Mouse (Mus musculus) erythroblast, adult 5-6 weeks (primary cell): ENCODE measurements around the gene Hmgb1. TPM values are rescaled to one million over a fixed set of nuclear protein-coding genes. Genes with fewer than 3 reads are reported as not detected.

Source experiments
- ATAC-seq: replicated peaks from 2 replicates; pipeline ENCODE4 v1.8.0; 2016; ENCODE audit warnings: moderate number of reproducible peaks, mild to moderate bottlenecking, moderate TSS enrichment, inconsistent platforms; ENCODE audit not compliant: poor library complexity, low FRiP score, severe bottlenecking
- total RNA-seq, 2 experiments: library from RNA; stranded (forward) in 1 of 2; stranded (reverse) in 1 of 2; fragments of 150-400 nt in 1 of 2; fragments of 200-764, 138-1000 nt in 1 of 2; gene quantifications; 2 replicates each; pipeline versions ENCODE4 v1.2.3 to v1.2.4; 2015 to 2017; ENCODE audit warnings: low replicate concordance in 2 of 2

Hmgb1 gene
- total RNA-seq, 2 experiments from 2014 or later, result 224 to 337 TPM

DNA sequence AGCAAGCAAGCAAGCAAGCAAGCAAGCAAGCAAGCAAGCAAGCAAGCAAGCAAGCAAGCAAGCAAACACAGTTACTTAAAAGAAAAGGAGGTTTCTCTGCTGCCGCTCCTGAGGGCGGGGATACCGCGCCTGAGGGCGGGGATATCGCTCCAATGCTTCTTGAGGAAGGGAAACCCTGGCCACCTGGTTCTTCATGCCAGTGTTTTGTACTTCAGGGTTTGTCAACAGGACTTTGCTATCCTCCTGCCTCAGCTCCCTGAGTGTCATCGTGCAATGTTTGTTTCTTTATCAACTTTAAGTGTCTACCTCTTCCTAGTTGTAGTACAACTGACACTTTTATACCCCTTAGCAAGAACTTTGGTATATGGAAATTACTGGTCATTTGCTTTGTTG lies 104.5 kb downstream of the Hmgb1 start:
- ATAC-seq, result no peak

DNA sequence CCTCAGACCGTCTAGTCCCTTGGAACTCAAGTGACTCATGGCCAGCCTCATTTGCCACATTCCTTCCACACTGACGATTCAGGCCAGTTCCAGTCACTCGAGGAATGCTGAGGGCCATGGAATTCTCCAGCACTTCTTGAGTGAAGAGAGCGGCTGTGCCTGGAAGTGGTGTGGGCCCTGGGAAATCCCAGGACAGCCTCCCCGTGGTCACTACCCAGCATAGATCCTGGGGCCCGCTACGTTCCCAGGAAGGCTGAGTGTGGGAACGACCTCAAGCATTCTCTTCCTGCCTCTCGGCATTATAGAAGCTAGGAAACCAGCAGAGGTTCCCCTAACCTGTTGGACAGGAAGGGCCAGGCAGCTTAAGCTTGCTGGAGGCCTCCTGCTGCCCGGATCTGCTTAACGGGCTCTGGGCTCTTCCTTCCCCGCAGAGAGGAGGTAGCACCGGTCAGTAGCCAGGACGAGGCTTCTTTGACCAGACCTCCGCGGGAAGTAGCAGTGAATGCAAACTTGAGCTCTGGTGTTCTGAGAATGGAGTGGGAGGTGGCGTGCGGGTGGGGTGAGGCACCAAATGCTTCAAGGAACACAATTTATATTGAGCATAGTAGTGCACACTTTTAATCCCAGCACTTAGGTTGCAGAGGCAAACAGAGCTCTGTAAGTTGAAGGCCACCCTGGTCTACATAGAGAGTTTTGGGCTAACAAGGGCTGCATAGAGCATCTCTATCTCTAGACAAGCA lies 105.1 kb downstream of the Hmgb1 start:
- ATAC-seq, result 0 out of 2 replicates have a peak, but pooled peaks have one; percentile 43

DNA sequence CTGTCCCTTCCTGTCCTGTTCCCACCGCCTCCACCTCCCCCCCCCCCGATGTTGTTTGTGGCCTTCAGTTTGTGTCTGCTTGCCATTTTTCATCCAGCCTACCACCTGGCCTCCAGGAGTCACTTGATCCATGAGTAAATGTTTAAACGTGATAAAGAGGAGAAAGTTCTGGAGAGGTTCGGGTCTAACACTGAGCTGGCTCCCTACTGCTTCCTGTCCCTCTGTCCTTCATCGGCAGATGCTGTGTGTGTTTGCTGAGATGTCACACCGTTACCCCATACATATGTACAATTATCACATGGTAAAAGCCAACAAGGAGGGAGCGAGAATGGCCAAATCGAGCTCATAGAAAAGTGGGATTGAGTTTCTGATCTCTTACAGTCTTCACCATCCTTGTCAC lies 107.2 kb downstream of the Hmgb1 start:
- ATAC-seq, result no peak

DNA sequence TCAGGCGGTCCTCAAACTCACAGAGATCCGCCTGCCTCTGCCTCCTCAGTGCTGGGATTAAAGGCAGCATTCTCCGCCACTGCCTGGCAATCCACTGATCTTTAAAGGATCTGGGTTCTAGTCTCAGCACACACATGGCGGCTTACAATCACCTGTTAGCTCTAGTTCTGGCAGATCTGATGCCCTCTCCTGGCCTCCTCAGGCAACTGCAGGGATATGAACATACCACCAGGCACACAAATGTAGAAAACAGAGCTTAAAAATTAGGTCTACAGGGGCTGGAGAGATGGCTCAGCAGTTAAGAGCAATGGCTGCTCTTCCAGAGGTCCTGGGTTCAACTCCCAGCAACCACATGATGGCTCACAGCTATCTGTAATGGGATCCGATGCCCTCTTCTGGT lies 112.7 kb downstream of the Hmgb1 start:
- ATAC-seq, result peak; percentile 70; the same call in 1 of the 2 replicates

DNA sequence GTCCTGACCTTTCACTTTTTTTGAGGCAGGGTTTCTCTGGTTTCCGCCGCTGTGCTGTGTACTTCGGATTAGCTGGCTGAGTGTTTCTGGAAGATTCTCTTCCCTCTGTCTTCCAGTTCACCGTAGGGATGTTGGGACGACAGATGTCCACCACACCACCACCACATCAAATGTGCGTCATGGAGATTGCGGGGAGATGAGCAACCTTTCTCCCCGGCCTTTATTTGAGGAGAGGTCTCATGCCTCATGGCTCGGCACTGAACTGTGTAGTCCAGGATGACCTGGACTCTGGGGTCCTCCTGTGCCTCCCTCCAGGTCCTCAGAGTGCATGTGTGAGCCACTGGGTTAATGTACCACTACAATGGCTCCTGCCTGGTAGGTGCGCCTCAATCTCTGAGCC lies 115.5 kb downstream of the Hmgb1 start:
- ATAC-seq, result no peak

DNA sequence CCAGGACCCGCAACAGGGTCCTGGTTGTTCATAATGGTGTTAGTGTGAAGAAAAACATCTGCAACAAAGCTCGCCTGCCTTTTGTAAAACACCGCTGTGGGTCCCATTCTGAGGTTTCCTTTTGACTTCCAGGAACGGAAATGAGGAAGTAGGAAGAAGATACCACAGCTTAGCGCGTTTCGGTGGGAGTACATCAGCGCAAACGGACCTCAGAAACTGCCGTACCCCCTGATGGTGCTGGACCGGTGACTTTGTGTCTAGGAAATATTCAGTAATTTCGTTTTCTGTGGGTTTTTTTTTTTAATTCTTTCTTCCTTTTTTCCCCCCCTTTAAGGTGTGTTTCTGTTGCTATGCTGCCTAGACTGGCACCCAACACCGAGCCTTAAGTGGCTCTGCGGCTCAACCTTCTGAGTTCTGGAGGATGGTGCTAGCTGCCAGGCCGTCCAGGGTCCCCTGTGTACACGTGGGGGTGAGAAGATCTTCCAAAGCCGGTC lies 116.0 kb downstream of the Hmgb1 start:
- ATAC-seq, result 0 out of 2 replicates have a peak, but pooled peaks have one; percentile 47

DNA sequence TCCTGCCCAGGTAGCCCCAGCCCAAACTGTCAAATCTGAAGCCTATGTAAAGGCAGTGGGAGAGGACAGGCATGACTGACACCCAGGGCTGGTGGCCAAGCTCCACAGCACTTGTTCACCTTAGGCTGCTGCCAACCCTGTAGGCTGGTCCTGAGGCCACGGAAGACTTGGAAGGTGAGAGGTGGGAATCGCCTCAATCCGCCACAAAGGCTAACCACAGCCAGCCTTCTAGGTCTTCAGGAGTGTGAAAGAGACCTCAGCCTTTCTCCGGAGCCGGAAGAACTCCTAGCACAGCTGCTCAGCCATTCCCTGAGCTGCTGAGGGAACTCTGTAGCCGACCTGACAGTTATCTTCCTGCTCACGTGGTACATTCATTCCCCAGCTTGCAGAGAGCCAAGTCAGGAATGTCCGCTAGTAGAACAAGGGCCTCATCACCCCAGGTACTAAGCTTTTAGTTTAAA lies 116.8 kb downstream of the Hmgb1 start:
- ATAC-seq, result peak; percentile 76

DNA sequence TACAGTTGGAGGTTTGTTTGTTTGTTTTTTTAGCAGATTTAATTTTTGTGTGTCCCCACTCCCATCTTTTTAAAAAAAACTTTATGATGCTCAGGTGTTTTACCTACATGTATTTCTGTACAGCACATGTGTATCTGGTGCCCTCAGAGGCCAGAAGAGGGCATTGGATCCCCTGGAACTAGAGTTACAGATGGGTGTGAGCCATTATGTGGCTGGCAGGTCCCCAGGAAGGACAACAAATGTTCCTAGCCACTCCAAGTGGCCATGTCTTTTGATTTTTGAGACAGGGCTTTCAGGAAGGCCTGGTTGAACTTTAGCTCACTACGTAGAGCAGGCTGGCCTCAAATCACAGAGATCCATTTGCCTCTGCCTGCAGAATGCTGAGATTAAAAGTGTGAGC lies 121.5 kb downstream of the Hmgb1 start:
- ATAC-seq, result no peak

DNA sequence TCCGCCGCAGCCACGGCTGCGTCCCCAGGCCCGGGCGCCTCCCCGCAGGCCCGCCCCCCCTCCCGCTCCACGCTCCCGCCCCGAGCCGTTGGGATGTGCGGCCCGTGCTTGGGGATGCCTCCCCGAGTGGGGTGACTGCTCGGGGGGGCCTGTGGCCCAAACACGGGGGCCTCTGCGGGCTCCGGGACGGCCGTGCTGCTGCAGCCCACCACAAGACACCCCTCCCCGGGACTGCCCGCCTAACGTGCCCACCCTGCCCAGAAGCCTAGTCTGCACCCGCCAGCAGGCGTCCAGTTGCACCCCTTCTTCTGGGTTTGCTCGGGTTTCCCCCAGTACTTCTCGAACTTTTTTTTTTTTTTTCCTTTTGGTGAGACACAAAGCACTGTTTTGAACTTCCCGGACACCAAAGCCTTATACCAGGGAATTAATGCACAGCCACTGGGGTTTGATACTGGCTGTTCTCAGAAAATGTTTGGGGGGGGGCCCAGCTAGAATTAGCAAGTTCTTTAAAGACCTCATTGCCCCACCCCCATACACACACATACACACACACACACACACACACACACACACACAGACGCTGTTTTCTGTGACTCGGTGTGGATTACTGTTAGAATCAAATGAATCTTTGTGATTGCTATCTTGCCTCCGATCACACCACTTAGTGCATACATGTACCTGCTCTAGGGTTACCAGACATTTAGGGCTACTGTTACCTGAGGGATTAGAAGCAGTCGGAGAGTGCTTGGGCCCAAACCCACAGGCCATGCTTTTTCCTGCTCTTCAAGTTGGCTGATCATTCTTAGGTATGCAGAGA lies 130.7 kb downstream of the Hmgb1 start:
- ATAC-seq, result peak; percentile 11; the same call in 1 of the 2 replicates

DNA sequence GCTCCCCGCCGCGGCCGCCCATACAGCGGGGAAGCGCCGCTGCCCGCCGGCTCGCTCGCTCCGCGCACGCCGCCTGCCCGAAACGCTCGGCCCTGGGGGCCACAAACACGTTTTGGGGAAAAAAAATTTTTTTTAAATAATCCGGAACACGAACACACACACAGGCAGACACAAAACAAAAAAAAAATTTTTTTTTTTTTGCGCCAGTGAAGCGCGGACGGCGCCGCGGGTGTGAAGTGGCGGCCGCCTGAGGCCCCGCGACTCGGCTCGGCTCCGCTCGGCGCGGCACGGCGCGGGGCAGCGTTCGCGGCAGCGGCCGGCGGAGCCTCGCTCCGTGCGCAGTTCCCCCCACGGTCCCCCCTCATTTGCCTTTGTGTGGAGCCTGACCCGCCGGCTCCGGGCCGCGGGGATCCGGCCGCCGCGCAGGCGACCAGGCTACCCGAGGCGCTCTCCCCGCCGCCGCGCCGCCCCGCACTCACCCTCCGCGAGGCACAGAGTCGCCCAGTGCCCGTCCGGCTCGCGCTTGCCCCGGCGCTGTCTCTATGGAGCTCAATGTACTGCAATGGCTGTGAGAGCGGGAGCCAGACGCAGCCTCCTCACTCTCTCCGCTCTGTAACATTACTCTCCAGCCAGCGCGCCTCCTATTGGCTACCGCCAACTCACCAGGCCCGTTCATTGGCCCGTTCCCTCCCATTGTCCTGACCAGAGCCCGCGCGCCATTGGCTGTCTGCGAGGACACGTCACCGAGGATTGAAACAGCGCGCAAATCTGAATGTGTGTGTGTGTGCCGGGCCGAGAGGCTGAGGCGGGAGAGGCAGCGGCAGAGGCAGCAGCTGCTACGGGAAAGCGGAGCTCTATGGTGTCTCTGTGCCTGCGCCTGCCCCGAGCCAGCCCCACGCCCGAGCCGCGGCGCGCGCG lies 131.6 kb downstream of the Hmgb1 start:
- peak; percentile 97 for ATAC-seq

DNA sequence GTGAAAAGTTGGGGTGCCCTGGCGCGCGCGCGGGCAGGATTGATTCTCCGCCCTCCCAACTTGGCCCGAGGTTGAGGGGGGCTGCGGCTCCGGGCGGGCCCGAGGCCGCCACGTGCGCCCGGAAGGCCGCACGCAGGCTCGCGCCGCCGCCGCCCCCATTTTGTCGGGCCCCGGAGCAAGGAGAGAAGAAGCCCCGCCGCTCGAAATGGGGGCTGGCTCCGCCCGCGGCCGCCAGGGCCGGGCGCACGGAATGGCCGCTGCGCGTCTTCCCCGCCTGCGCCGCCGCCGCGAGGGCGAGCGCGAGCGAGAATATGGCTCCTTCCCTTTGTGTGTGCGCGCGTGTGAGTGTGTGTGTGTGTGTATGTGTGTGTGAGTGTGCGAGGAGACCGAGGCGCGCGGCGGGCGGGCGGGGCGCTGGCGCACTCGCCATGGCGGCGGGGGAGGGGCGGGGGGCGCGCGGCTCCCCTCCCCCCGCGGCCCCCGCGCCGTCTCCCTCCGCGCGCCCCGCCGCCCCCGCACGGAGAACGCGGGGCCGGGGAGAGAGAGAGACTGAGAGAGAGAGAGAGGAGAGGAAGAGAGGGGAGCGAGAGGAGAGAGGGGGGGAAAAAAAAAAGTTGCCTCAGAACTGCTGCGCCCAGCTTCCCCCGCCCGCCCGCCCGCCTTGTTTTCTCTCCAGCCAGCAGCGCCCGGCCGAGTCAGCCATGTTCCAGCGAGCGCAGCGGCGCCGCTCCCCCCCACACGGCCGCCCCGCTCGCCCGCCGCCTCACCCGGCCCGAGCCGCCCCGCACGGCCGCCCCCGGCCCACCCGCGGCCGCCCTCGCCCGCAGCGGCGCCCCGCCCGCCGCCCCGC lies 132.5 kb downstream of the Hmgb1 start:
- peak; percentile 29; the same call in 1 of the 2 replicates for ATAC-seq

DNA sequence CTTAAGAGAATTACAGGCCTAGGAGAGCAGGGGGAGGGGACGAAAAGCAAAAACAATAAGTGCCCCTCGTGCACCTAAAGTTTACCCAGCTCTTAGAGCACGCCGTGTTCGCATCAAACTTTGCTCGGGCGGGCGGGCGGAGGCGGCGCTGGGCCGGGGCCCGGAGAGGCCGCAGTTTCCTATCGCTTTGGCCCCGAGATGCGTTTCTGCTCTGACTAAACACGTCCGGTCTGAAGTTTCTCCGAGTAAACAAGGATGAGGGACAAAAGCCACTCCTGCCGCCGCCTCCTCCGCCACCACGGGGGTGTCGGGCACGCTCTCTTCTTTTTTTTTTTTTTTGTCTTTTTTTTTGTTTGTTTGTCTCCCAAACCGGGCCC lies 133.1 kb downstream of the Hmgb1 start:
- ATAC-seq, result peak; percentile 50; the same call in 1 of the 2 replicates

DNA sequence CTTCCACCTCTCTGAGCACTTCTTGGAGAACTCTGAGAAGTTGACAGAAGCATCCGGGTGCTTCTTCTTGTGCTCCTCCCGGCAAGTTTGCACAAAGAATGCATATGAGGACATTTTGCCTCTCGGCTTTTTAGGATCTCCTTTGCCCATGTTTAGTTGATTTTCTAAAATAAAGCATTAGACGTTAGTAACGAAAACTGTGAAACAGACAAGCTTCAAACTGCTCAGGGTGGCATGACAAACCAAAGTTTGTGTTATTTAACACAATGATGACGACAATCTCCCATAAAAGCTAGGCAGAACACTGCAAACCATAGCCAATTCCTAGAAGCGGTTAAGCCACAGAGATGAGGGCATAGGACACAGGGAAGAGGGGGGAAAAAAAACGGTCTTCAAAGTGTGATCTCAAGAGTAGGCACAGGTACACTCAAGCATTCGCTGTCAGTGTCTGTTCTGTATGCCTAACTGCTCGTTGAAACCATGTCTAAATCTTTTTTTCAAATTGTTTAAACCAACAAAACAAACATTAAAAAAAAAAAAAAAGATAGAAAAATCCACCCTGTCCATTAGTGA lies 133.6 kb downstream of the Hmgb1 start:
- ATAC-seq, result no peak

DNA sequence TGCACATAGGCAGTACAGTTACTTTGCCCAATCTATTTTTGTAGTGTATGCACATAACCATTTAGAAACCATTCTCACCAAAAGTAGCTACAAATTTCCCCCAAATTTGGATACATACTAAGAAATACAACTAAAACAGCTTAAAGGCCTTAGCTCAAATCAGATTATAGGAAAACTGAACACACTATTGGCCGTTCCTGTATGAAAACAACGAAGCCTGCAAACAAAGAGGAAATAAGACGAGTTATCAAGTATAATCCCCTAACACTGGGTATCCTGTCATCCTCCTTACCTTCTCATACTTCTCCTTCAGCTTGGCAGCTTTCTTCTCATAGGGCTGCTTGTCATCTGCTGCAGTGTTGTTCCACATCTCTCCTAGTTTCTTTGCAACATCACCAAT lies 134.9 kb downstream of the Hmgb1 start:
- ATAC-seq, result no peak

DNA sequence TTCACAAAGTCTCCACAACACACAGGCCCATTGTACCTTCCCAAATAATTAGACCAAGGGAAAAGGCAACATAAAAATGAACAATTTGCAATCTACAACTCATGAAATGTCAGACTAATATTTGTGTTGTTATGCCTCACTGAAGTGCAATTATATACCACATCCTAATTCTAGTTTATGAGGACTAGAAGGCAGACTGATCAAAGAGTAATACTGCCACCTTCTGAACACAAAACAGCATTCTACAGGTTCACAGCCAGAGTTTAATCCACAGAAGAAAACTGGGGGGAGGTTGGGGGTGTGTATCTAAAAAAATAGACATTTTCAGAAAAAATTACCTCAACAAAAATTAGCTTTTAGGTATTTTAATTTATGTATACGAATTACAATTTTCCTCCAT lies 135.3 kb downstream of the Hmgb1 start:
- no peak for ATAC-seq

DNA sequence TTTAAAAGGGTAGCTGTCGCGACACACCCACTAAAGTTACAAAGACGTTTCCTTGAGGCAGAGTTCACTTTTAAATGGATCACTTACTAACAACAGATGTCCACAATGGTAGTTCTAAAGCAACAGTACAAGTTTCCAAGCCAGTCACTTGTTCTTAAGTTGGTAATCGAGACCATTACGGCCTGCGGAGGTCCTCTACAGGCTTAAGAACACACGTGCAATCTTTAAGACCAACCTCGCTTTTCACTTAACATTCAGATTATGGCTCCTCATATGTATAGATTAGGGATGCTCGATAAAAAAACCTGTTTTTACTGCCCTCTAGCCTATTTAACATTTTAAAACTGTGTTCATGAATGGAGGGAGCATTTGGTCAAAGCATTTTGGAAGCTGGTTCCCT lies 137.6 kb downstream of the Hmgb1 start:
- ATAC-seq, result no peak

DNA sequence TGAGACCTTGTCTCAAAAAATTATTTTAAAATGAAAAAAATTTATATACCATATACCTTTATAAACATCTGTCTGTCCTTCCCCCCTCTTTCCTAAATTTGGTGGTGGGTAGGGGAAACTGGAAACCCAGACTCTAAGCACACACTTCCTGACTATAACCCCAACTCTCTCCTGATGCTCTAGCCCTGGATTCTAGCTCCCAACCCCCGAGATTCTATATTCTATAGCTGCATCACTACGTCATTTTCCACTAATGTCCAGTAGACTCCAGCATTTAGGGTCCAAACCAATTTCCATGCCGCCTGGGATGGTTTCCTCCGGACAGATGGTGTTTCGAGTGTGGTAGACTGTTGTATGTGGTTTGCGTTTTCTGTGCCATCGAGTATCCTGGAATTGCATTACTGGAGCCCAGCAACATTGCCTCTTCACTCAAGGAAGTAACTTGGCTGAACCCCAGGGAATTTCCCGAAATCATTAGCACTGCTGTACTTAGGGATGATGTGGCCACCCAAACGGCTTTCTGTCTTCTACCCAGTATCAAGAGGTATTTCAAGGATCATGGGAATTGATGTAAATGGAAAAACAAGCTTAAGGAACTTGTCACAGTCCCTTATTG lies 138.7 kb downstream of the Hmgb1 start:
- no peak for ATAC-seq

DNA sequence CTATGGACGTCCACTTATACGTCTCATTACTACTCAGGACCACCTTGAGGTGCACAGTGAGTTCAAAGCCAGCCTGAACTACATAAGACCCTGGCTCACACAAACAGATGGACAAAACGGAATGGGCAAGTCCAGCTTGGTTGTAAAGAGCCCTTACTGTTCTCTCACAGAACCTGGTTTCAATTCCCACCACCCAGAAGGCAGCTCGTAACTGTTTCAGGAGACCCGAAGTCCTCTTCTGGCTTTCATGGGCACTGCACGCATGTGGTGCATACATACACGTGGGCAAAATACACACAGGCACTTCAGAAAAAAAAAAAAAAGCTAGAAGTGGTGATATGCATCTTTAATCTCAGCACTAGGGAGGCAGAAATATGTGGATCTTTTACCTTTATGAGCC lies 139.2 kb downstream of the Hmgb1 start:
- no peak for ATAC-seq
